Mouse (Mus musculus) thymus, adult 2 months (tissue): ENCODE data around the gene Krt14.

ENCODE experiments used
- CTCF ChIP-seq: fragments of 200-500 bp; IDR thresholded peaks from 2 replicates; pipeline ENCODE4 v1.5.1; 2012; ENCODE audit warnings: mild to moderate bottlenecking, control low read depth, low read length, moderate library complexity, borderline replicate concordance; ENCODE audit not compliant: control insufficient read depth, poor library complexity, insufficient read depth; ENCODE audit errors: extremely low read depth
- POLR2A ChIP-seq: fragments of 200-500 bp; IDR thresholded peaks from 2 replicates; pipeline ENCODE4 v1.6.1; 2012; ENCODE audit warnings: mild to moderate bottlenecking, low read length, control low read depth, moderate library complexity; ENCODE audit not compliant: control insufficient read depth, poor library complexity, insufficient read depth; ENCODE audit errors: extremely low read depth

DNA sequence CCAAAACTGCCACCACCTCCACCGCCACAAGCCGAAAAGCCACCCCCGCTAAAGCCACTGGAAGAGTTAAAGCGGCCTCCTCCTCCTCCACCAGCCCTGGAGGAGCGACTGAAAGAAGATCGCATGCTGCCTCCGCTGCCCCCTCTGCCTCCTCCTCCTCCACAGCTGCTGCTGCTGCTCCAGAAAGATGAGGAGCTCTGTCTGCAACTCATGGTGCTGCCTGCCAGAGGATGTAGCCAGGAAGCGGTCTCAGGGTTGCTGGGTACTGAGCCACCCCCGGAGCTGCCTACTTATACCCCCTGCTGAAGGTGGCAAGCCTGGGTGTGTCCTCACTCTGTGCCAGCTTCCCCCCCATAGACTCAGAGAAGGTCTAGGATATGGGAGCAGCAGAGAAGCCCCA lies 14.4 kb downstream of the Krt14 start, which contains the start of gene Krt9:
- TF ChIP-seq POLR2A (no peak), CTCF (no peak)
